Mouse (Mus musculus) R1 (cell line): ENCODE results near the gene Gm21776.
"Not testable (repeated sequence)": the region's sequence is repeated elsewhere in the genome, so short reads cannot be mapped to it uniquely, and the experiment has no call there.

ENCODE experiments used
- DNase-seq: peaks from one replicate; pipeline ENCODE4 v3.0.0-alpha.2; 2018; ENCODE audit warnings: low read depth, low spot score

The Gm21776 gene

DNA sequence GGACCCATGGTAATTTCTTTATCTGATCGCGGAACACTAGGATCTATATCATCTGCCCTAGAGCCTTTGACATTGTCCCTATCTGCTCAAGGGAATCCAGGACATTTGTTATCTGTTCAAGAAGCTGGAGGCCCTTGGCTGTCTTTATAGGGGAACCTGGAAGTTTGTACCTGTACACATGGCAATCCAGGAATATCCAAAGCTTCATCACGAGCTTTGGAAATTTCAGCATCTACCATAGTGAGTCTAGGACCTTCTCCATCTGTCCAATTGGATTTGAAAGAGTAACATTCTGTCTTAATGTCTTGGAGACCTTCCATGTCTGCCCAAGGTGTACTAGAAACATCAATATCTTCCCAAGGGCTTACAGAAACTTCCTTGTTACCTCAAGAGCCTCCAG is at the start of gene Gm21776:
Gene Gm21776, plus strand, starts transcription at position 301 of the 400 bp plus-strand sequence.
- DNase-seq: not testable (repeated sequence)
